Mouse (Mus musculus) kidney, embryonic 14.5 days (tissue): ENCODE data around the gene Cyp39a1. TPM values are rescaled to one million over a fixed set of nuclear protein-coding genes. Genes with fewer than 3 reads are reported as not detected.

Experiments used
- ATAC-seq: fragments of 200-750 bp; cut with Nextera tagmentation; 2 replicates; pipeline ENCODE4 v1.8.0; 2017; ENCODE audit warnings: moderate number of reproducible peaks, mild to moderate bottlenecking, moderate TSS enrichment, moderate library complexity; ENCODE audit not compliant: low FRiP score, low TSS enrichment
- H3K27ac ChIP-seq: fragments of 300-500 bp; sonication (generic); 2 replicates; pipeline ENCODE4 v1.5.1; 2014; ENCODE audit warnings: low read depth, mild to moderate bottlenecking, low read length, moderate library complexity, mixed read lengths
- H3K27me3 ChIP-seq: fragments of 300-500 bp; sonication (generic); 2 replicates; pipeline ENCODE4 v1.6.1; 2014; ENCODE audit warnings: mild to moderate bottlenecking, low read length; ENCODE audit not compliant: control insufficient read depth, insufficient read depth
- H3K36me3 ChIP-seq: fragments of 300-500 bp; sonication (generic); 2 replicates; pipeline ENCODE4 v1.6.1; 2014; ENCODE audit warnings: low read length, mixed read lengths; ENCODE audit not compliant: control insufficient read depth, insufficient read depth
- H3K4me1 ChIP-seq: fragments of 300-500 bp; sonication (generic); 2 replicates; pipeline ENCODE4 v1.6.1; 2014; ENCODE audit warnings: low read length, mixed read lengths; ENCODE audit not compliant: control insufficient read depth, insufficient read depth
- H3K4me2 ChIP-seq: fragments of 300-500 bp; sonication (generic); replicated peaks from 2 replicates; pipeline ENCODE4 v1.6.1; 2014; ENCODE audit warnings: low read depth, mild to moderate bottlenecking, low read length
- H3K4me3 ChIP-seq: fragments of 300-500 bp; sonication (generic); 2 replicates; pipeline ENCODE4 v1.5.1; 2014; ENCODE audit warnings: mild to moderate bottlenecking, low read length
- H3K9ac ChIP-seq: fragments of 300-500 bp; sonication (generic); 2 replicates; pipeline ENCODE4 v1.6.1; 2014; ENCODE audit warnings: low read depth, mild to moderate bottlenecking, low read length, moderate library complexity
- H3K9me3 ChIP-seq: fragments of 300-500 bp; sonication (generic); 2 replicates; pipeline ENCODE4 v1.6.1; 2016; ENCODE audit warnings: low read length; ENCODE audit not compliant: control insufficient read depth
- WGBS: fragments of 180-500 bp; shearing (Covaris S2); extraction: QIAGEN DNeasy Blood & Tissue Kit; methylation state at CpG from one replicate; pipeline ENCODE4 v1.1.7; 2014; 5-methylcytosine and 5-hydroxymethylcytosine counted together
- polyA plus RNA-seq: library from polyadenylated mRNA; unstranded; fragments of >200 nt; fragmentation: Nextera tagmentation; extraction: Ambion mirVana; gene quantifications from 2 replicates; pipeline ENCODE4 v1.2.1, GENCODE M21; 2014

Gene Cyp39a1
- polyA plus RNA-seq, 1 experiment from 2014 or later: 20.3 TPM

DNA sequence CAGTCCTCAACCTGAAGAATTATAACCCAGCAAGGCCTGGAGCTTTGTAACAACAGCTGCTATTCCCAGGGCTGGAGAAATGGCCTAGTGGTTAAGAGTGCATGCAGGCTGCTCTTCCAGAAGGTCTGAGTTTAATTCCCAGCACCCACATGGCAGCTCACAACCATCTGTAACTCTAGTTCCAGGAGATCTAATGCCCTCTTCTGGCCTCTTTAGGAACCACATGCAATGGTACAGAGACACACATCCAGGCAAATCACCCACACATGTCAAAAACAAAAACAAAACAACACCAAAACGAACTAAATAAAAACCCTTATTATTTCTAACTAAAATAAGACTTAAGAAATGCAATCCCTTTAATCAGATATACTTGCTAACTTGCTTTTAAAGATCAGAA is 26.4 kb upstream of the Cyp39a1 start:
- no peaks in the 10 kb centered on the region for H3K4me1 ChIP-seq
- 89% methylated on average over 1 of the region's 1 CpGs for WGBS
- H3K4me3 ChIP-seq: no peak overlapping the region
- no peak for ATAC-seq
- no peaks in the 10 kb centered on the region for H3K27me3 ChIP-seq
- H3K9me3 ChIP-seq: no peaks in the 10 kb centered on the region
- no peak overlapping the region for H3K9ac ChIP-seq
- no peak overlapping the region for H3K27ac ChIP-seq
- no peak overlapping the region for H3K4me2 ChIP-seq
- H3K36me3 ChIP-seq: no peaks in the 10 kb centered on the region

DNA sequence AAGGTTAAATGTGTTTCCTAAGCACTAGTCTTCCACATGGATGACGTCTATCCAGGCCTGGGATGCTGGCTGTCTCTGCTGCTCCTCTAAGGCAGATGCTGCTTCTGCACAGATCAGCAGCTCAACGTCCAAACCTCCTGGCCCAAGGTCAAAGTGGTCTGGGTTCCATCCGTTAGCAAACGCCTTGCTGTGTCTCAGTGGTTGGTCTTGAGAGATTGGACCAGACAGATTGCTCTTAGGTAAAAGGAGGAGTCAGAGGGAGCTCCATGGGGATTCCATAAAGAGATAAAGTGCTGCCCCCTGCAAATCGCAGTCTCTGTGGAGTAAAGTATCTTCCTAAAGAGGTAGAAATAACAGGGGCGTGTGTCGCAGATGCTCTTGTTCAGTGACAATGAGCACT is 24.0 kb upstream of the Cyp39a1 start:
- 76% methylated on average over 7 of the region's 7 CpGs for WGBS
- no peak overlapping the region for H3K4me2 ChIP-seq
- no peak overlapping the region for H3K4me3 ChIP-seq
- H3K27me3 ChIP-seq: no peaks in the 10 kb centered on the region
- peaks cover 2% of the 10 kb centered on the region; the same call in 1 of the 2 replicates for H3K36me3 ChIP-seq
- no peak for ATAC-seq
- H3K27ac ChIP-seq: no peak overlapping the region
- no peak overlapping the region for H3K9ac ChIP-seq
- H3K4me1 ChIP-seq: no peaks in the 10 kb centered on the region
- no peaks in the 10 kb centered on the region for H3K9me3 ChIP-seq

DNA sequence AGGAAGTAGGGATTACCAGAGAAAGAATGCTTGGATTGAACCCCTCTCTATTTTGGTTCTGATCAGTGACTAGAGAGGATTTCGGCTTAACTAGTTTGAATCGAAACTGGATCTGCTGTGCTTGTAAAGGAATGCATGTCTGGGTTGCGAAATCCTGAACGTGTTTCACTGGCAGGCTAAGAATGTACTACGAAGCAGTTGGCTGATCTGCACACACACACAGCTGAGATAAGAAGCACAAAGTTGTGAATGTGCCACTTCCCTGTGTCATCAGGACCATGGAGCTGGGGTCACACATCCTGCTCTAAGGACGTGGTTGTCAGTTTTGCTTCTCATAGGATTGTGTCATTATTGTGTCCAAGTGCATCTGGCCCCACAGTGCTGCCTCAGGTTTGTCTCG is 22.9 kb upstream of the Cyp39a1 start:
- WGBS: 83% methylated on average over 7 of the region's 7 CpGs
- Histone ChIP-seq H3K27ac (no peak overlapping the region), H3K27me3 (no peaks in the 10 kb centered on the region), H3K9ac (no peak overlapping the region), H3K4me3 (no peak overlapping the region), H3K9me3 (no peaks in the 10 kb centered on the region), H3K4me1 (no peaks in the 10 kb centered on the region), H3K36me3 (peaks cover 2% of the 10 kb centered on the region; the same call in 1 of the 2 replicates), H3K4me2 (no peak overlapping the region)
- no peak for ATAC-seq

DNA sequence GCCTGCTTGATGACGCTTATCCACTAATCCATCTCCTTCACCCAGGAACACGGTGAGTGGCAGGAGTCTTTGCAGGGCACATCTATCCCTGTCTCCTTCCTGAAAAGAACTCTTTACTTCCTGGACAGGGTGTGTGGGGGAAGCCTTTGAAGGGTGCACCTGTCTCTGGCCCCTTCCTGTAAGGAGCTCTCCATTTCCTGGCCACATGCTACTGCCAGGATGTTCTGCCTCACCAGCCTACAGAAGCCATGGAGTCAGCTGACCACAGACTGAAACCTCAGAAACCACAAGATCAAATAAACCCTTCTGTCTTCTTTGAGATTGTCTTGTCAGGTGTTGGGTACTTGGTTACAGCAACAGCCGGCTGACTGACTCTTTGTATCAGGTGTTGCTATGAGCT is 22.1 kb upstream of the Cyp39a1 start:
- Histone ChIP-seq H3K4me2 (no peak overlapping the region), H3K9ac (no peak overlapping the region), H3K27ac (no peak overlapping the region), H3K36me3 (peaks cover 2% of the 10 kb centered on the region; the same call in 1 of the 2 replicates), H3K9me3 (no peaks in the 10 kb centered on the region), H3K27me3 (no peaks in the 10 kb centered on the region), H3K4me1 (no peaks in the 10 kb centered on the region), H3K4me3 (no peak overlapping the region)
- 89% methylated on average over 3 of the region's 3 CpGs for WGBS
- ATAC-seq: no peak

DNA sequence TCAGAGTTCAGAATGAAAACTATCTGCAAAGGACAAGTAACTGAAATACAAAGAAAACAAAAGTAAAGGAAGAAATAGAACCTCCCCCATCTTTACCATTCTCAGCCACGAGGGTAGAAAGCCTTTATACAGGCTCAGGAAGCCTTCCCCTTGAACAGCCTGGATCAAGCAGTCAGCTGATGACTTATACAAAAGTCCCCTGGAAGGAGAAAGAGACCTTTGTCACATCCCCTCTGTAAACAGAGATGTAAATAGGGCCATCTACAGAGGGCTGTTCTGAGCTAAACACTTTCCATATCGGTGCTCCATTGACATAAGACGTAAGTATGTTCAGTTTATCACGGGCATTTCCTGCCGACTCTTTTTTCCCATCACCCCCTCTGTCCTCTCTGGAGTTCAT is 20.3 kb upstream of the Cyp39a1 start:
- ATAC-seq: no peak
- Histone ChIP-seq H3K27ac (no peak overlapping the region), H3K9me3 (no peaks in the 10 kb centered on the region), H3K4me1 (no peaks in the 10 kb centered on the region), H3K4me3 (no peak overlapping the region), H3K4me2 (no peak overlapping the region), H3K27me3 (no peaks in the 10 kb centered on the region), H3K9ac (no peak overlapping the region), H3K36me3 (peaks cover 2% of the 10 kb centered on the region; the same call in 1 of the 2 replicates)
- WGBS: 65% methylated on average over 5 of the region's 5 CpGs

DNA sequence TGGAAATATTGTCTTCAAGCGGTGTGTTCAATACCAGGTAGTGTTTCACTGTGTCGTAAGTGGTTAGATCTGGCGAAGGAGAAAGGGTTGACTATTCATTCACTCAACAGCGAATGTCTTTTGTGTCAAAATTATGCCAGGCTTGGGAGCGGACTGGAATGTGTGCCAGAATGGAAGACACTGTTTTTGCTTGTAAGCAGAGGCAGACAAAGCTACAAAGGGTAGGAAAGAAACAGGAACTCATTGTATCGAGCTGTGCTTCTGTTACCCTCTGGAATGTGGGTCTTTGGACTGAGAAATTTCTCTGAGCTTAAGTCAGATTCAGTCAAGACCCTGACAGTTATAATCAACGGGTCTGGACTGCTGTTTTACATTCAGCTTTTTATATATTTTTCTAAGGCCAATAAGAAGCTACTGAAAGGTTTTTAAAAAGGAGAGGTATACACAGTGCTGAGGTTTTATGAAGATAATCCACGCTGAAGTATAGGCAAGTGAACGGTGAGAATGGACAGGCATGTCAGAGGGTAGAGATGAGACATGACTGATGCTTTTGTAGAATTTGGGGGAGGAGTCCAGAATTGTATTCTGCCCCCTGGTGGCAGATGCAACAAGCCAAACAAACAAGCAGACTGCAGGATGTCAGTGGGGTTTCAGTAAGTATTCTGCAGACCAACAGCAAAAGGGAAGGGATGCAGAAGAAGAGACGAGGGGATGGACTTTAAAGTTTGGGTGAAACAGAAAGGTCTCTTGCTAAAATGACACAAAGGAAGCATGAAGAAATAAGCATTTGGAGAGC is 17.4 kb upstream of the Cyp39a1 start:
- Histone ChIP-seq H3K36me3 (peaks cover 2% of the 10 kb centered on the region; the same call in 1 of the 2 replicates), H3K27me3 (no peaks in the 10 kb centered on the region), H3K4me2 (no peak overlapping the region), H3K4me3 (no peak overlapping the region), H3K9me3 (no peaks in the 10 kb centered on the region), H3K9ac (no peak overlapping the region), H3K27ac (no peak overlapping the region), H3K4me1 (no peaks in the 10 kb centered on the region)
- no peak for ATAC-seq
- WGBS: 91% methylated on average over 10 of the region's 10 CpGs

DNA sequence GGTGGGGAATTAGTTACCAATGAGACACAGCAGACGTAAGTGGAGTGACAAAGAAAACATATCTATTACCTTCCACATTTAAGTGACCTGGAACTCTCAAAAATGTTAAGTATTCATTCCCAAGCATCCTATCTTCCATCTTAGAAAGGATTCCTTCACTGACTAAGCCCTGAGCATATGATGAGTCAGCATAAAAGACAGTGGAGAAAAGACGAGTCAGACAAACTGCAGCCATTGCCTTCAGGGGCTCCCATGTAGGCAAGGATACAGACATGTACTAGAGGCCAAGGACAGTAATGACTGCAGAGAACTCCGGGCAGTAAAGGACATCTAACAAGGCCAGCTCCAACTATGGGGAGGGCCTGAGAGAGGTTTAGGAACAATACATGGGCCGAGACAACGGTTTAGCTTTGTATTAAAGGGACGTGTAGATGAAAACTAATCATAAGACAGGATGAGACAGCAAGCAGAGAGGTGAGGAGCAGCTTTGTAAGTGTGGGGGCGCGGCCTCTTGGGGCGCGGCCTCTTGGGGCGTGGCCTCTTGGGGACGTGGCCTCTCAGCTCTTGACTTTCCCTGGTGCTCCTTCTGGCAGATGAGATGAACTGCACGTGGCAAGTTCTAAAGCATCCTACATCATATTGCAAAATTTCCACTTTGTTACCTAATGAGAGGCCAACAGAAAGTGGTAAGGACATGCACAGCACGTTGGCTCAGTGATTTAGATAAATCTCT is 15.7 kb upstream of the Cyp39a1 start:
- Histone ChIP-seq H3K4me3 (no peak overlapping the region), H3K27ac (no peak overlapping the region), H3K4me2 (no peak overlapping the region), H3K4me1 (no peaks in the 10 kb centered on the region), H3K36me3 (peaks cover 2% of the 10 kb centered on the region; the same call in 1 of the 2 replicates), H3K27me3 (no peaks in the 10 kb centered on the region), H3K9me3 (no peaks in the 10 kb centered on the region), H3K9ac (no peak overlapping the region)
- WGBS: 70% methylated on average over 14 of the region's 14 CpGs
- ATAC-seq: no peak

DNA sequence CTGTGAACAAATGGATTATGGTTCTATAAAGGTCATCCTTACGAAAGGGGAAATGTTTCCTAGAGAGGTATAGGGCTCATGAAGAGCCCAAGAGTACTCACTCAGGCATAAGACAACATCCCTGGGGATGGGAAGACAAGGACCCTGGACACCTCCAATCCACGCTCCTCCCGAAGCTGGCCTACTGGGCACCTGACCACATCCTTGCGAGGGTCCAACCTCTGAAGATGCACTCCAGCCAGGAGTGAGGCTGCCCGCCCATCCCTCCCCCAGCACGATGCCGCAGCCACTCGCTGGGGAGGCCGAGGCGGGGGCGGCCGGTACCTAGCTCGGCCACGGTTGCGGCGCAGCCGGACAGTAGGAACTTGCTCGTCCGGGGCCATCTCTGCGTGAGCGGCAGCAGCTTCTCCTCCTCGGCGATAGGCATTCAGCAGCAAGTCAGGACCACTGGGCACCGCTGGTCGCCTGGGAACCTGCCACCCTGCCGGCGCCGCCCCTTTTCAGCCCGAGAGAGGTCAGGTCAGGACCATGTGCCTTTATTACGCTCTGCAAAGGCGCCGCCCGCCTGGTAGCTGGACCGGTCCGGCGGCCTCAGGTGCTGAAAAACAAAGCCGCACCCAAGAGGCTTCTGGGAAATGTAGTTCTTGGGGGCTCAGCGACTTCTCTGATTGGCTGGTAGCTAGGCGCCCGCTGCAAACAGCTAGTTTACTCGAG is 492 bp upstream of the Cyp39a1 start, which contains the start of gene Slc25a27:
TSS of gene Slc25a27 (minus strand) at position 639 of the 714 bp plus-strand sequence.
- peak within 1 kb of the TSS; percentile 89 for H3K4me3 ChIP-seq
- H3K4me2 ChIP-seq: peak within 1 kb of the TSS; percentile 89
- H3K27ac ChIP-seq: no peak within 1 kb of the TSS
- peaks cover 13% of the 10 kb centered on the region; the same call in 1 of the 2 replicates for H3K4me1 ChIP-seq
- peak; percentile 98 for ATAC-seq
- WGBS: under 1% methylated on average over 41 of the region's 41 CpGs
- no peaks in the 10 kb centered on the region for H3K9me3 ChIP-seq
- no peaks in the 10 kb centered on the region for H3K36me3 ChIP-seq
- peak within 1 kb of the TSS; percentile 71 for H3K9ac ChIP-seq
- H3K27me3 ChIP-seq: no peaks in the 10 kb centered on the region
